Mouse (Mus musculus) adrenal gland, postnatal 10 days (tissue): ENCODE measurements around the gene Arl16. TPM values are rescaled to one million over a fixed set of nuclear protein-coding genes. Genes with fewer than 3 reads are reported as not detected.

Source experiments
- DNase-seq: peaks from one replicate; pipeline ENCODE4 v3.0.0; 2021; ENCODE audit warnings: mixed read lengths
- total RNA-seq, 2 experiments: library from RNA; stranded (reverse); gene quantifications; 2 replicates each; pipeline ENCODE4 v1.2.3; 2021

Gene Arl16
- total RNA-seq, 2 experiments from 2014 or later: 20.6 to 20.9 TPM

- DNase-seq: peak; percentile 67
These were observed 24.8 kb upstream of the Arl16 start for GRCm38 (mm10) chr11:120492024-120492877.

- DNase-seq: peak; percentile 95
These were observed 24.1 kb upstream of the Arl16 start, which contains the start of gene Slc25a10 for GRCm38 (mm10) chr11:120491317-120492023. Slc25a10 (plus strand) TSS chr11:120491840.

GRCm38 (mm10) chr11:120490291-120491046 lies 23.1 kb upstream of the Arl16 start:
- peak; percentile 51 for DNase-seq

GRCm38 (mm10) chr11:120489054-120489761 lies 21.8 kb upstream of the Arl16 start:
- DNase-seq: peak; percentile 75

GRCm38 (mm10) chr11:120488516-120488915 lies 21.1 kb upstream of the Arl16 start:
- DNase-seq: no peak

- no peak for DNase-seq
These were observed 17.8 kb upstream of the Arl16 start for GRCm38 (mm10) chr11:120485251-120485650.

- DNase-seq: peak; percentile 92
These were observed 17.0 kb upstream of the Arl16 start, which contains the start of gene Mrpl12 for GRCm38 (mm10) chr11:120484265-120484981. Mrpl12 (plus strand) TSS chr11:120484613.

- no peak for DNase-seq
These were observed 16.1 kb upstream of the Arl16 start for GRCm38 (mm10) chr11:120483448-120483934.

GRCm38 (mm10) chr11:120472052-120472451 lies 4.6 kb upstream of the Arl16 start:
- no peak for DNase-seq

- no peak for DNase-seq
These were observed 307 bp upstream of the Arl16 start for GRCm38 (mm10) chr11:120467736-120468092.

GRCm38 (mm10) chr11:120465521-120465920 lies 1.9 kb downstream of the Arl16 start:
- no peak for DNase-seq

- no peak for DNase-seq
These were observed 3.0 kb downstream of the Arl16 start for GRCm38 (mm10) chr11:120464365-120464764.

GRCm38 (mm10) chr11:120463536-120463935 lies 3.9 kb downstream of the Arl16 start:
- DNase-seq: no peak

GRCm38 (mm10) chr11:120458847-120459597 lies 8.4 kb downstream of the Arl16 start:
- DNase-seq: no peak

GRCm38 (mm10) chr11:120457772-120458751 lies 9.3 kb downstream of the Arl16 start, which contains the start of the genes Oxld1 and Ccdc137:
Oxld1 (minus strand) TSS chr11:120458068.
Ccdc137 (plus strand) TSS chr11:120458115.
- DNase-seq: peak; percentile 86

GRCm38 (mm10) chr11:120457370-120457769 lies 10.0 kb downstream of the Arl16 start:
- peak; percentile 12 for DNase-seq

- DNase-seq: no peak
These were observed 12.0 kb downstream of the Arl16 start for GRCm38 (mm10) chr11:120455413-120455812.

GRCm38 (mm10) chr11:120454965-120455364 lies 12.4 kb downstream of the Arl16 start:
- DNase-seq: no peak

GRCm38 (mm10) chr11:120453306-120453705 lies 14.1 kb downstream of the Arl16 start, which contains the start of gene Pde6g:
Pde6g (minus strand) TSS chr11:120453500.
- DNase-seq: no peak
